Mouse (Mus musculus): Measurements from ENCODE around the gene Efna5.

DNA sequence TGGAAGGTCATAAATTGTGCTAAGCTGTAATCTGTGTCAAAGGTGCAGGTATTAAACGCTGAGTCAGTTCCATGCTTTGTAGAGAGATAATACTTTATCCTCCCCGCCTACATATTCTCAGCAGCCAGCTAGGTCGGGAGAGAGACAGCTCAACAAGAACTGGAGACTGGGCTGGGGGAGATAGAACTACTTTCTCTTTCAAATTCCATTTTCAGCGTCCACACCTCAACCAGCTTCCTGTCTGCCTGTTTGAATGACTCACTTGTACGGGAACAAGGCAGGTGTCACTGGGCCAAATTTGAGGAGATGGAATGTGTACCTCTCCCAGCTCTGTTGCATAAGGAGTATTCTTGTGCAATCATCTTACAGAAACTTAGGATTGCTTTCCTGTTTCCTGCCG lies 193.7 kb downstream of the Efna5 start:
- no peak for TF ChIP-seq POLR2A (IDR thresholded peaks at IDR 0.05; ENCODE audit: control insufficient read depth, extremely low read depth, insufficient read depth, low read length, poor library complexity)
- no peak for TF ChIP-seq CTCF (IDR thresholded peaks at IDR 0.05; ENCODE audit: borderline replicate concordance, control insufficient read depth, extremely low read depth, insufficient read depth, low read length, poor library complexity)
